Mouse (Mus musculus) midbrain, embryonic 11.5 days (tissue): ENCODE measurements around the gene Nlrc5. TPM values are rescaled to one million over a fixed set of nuclear protein-coding genes. Genes with fewer than 3 reads are reported as not detected.

Experiments used
- ATAC-seq: fragments of 200-750 bp; cut with Nextera tagmentation; 2 replicates; pipeline ENCODE4 v1.8.0; 2017; ENCODE audit warnings: moderate TSS enrichment, moderate library complexity; ENCODE audit not compliant: low FRiP score
- DNase-seq: peaks from one replicate; pipeline ENCODE4 v3.0.0; 2015; ENCODE audit warnings: low spot score; ENCODE audit errors: missing footprints
- H3K27ac ChIP-seq: fragments of 300-500 bp; sonication (generic); 2 replicates; pipeline ENCODE4 v1.5.1; 2014; ENCODE audit warnings: low read depth, low read length
- H3K27me3 ChIP-seq: fragments of 300-500 bp; sonication (generic); 2 replicates; pipeline ENCODE4 v1.6.1; 2014; ENCODE audit warnings: mild to moderate bottlenecking, low read length, moderate library complexity, mixed read lengths; ENCODE audit not compliant: control insufficient read depth, insufficient read depth
- H3K36me3 ChIP-seq: fragments of 300-500 bp; sonication (generic); 2 replicates; pipeline ENCODE4 v1.6.1; 2014; ENCODE audit warnings: mild to moderate bottlenecking, low read length, moderate library complexity, mixed read lengths; ENCODE audit not compliant: control insufficient read depth, insufficient read depth
- H3K4me1 ChIP-seq: fragments of 300-500 bp; sonication (generic); 2 replicates; pipeline ENCODE4 v1.6.1; 2014; ENCODE audit warnings: low read length; ENCODE audit not compliant: control insufficient read depth, insufficient read depth
- H3K4me2 ChIP-seq: fragments of 300-500 bp; sonication (generic); 2 replicates; pipeline ENCODE4 v1.6.1; 2014; ENCODE audit warnings: mild to moderate bottlenecking, moderate library complexity
- H3K4me3 ChIP-seq: fragments of 300-500 bp; sonication (generic); 2 replicates; pipeline ENCODE4 v1.5.1; 2014; ENCODE audit warnings: low read depth, low read length
- H3K9ac ChIP-seq: fragments of 300-500 bp; sonication (generic); 2 replicates; pipeline ENCODE4 v1.6.1; 2014; ENCODE audit warnings: low read length
- H3K9me3 ChIP-seq: fragments of 300-500 bp; sonication (generic); 2 replicates; pipeline ENCODE4 v1.6.1; 2016; ENCODE audit warnings: low read length; ENCODE audit not compliant: control insufficient read depth
- WGBS: fragments of 180-500 bp; shearing (Covaris S2); extraction: QIAGEN DNeasy Blood & Tissue Kit; methylation state at CpG from one replicate; pipeline ENCODE4 v1.1.7; 2014; 5-methylcytosine and 5-hydroxymethylcytosine counted together
- polyA plus RNA-seq: library from polyadenylated mRNA; unstranded; fragments of >200 nt; fragmentation: Nextera tagmentation; extraction: Ambion mirVana; gene quantifications from 2 replicates; pipeline ENCODE4 v1.2.1, GENCODE M21; 2014

The Nlrc5 gene
- polyA plus RNA-seq, 1 experiment from 2014 or later: not detected

DNA sequence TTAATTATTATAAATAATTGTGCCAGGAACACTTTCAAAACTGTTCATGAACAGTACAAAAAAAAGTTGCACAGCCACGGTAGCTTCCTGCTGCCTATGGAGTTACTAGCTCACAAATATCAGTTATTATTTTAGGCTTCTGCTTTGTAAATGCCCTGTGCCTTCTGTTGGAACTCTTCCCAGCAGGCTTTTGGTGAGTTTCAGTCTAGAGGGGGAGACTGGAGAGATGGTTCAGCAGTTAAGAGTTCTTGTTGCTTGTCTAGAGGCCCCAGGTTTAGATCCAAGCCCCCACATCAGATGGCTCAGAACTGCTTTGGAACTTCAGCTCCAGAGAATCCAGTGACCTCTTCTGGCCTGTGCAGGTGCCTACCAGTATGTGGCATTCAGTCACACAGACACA is 37.1 kb downstream of the Nlrc5 start:
- Histone ChIP-seq H3K4me1 (no peaks in the 10 kb centered on the region), H3K36me3 (no peaks in the 10 kb centered on the region), H3K27ac (no peak overlapping the region), H3K4me2 (no peak overlapping the region), H3K27me3 (no peaks in the 10 kb centered on the region), H3K4me3 (no peak overlapping the region), H3K9ac (no peak overlapping the region), H3K9me3 (no peaks in the 10 kb centered on the region)
- ATAC-seq (no peak), DNase-seq (no peak)
- 93% methylated on average over 1 of the region's 1 CpGs for WGBS

DNA sequence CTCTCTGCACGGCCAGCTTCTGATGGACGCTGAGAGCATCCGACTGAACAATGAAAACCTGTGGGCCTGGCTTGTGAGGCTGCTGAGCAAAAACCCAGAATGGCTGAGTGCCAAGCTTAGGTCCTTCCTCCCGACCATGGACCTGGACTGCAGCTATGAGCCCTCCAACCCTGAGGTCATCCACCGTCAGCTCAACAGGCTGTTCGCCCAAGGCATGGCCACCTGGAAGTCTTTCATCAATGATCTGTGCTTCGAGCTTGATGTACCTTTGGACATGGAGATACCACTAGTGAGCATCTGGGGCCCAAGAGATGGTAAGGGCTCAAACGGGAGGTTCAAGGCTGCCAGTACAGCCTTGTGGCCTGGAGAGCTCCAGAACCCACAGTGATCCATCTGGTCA is 38.6 kb downstream of the Nlrc5 start:
- ATAC-seq (no peak), DNase-seq (no peak)
- H3K9ac ChIP-seq: no peak overlapping the region
- H3K27me3 ChIP-seq: no peaks in the 10 kb centered on the region
- H3K4me2 ChIP-seq: no peak overlapping the region
- H3K27ac ChIP-seq: no peak overlapping the region
- 91% methylated on average over 8 of the region's 8 CpGs for WGBS
- no peak overlapping the region for H3K4me3 ChIP-seq
- H3K9me3 ChIP-seq: no peaks in the 10 kb centered on the region
- H3K4me1 ChIP-seq: no peaks in the 10 kb centered on the region
- no peaks in the 10 kb centered on the region for H3K36me3 ChIP-seq

DNA sequence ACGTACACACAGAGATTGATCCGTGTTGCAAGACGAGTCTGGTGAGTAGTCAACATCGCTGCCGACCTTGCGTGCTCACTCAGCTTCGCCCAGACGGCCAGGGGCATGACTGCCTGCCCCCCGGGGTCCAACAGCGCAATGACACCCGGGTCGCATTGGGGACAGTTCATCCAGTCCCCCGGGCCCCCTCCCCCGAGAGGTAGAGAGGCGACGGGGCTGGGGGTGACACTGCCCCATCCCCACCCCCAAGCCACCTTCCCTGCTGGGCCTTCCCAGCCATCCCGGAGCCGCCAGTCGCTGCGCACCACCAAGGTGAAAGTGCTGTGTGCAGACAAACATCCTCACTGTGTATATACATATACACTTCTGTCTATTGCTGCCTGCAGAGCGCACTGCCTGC is 39.3 kb downstream of the Nlrc5 start:
- no peak for ATAC-seq
- 86% methylated on average over 21 of the region's 21 CpGs for WGBS
- Histone ChIP-seq H3K4me2 (no peak overlapping the region), H3K9me3 (no peaks in the 10 kb centered on the region), H3K9ac (no peak overlapping the region), H3K4me3 (no peak overlapping the region), H3K27me3 (no peaks in the 10 kb centered on the region), H3K4me1 (no peaks in the 10 kb centered on the region), H3K27ac (no peak overlapping the region), H3K36me3 (no peaks in the 10 kb centered on the region)
- DNase-seq: no peak

DNA sequence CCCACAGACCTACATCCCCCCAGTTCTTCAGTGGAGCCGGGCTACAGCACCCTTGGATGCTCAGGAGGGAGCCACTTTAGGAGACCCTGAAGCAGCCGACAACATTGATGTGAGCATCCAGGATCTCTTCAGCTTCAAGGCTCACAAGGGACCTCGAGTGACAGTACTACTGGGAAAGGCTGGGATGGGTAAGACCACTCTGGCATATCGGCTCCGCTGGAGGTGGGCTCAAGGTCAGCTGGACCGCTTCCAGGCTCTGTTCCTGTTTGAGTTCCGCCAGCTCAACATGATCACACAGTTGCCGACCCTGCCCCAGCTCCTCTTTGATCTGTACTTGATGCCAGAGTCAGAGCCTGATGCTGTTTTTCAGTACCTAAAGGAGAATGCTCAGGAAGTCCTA is 41.6 kb downstream of the Nlrc5 start:
- H3K4me1 ChIP-seq: no peaks in the 10 kb centered on the region
- H3K4me3 ChIP-seq: no peak overlapping the region
- no peak overlapping the region for H3K27ac ChIP-seq
- no peak overlapping the region for H3K9ac ChIP-seq
- no peak overlapping the region for H3K4me2 ChIP-seq
- no peaks in the 10 kb centered on the region for H3K36me3 ChIP-seq
- ATAC-seq (no peak), DNase-seq (no peak)
- no peaks in the 10 kb centered on the region for H3K9me3 ChIP-seq
- WGBS: 86% methylated on average over 8 of the region's 8 CpGs
- H3K27me3 ChIP-seq: no peaks in the 10 kb centered on the region

DNA sequence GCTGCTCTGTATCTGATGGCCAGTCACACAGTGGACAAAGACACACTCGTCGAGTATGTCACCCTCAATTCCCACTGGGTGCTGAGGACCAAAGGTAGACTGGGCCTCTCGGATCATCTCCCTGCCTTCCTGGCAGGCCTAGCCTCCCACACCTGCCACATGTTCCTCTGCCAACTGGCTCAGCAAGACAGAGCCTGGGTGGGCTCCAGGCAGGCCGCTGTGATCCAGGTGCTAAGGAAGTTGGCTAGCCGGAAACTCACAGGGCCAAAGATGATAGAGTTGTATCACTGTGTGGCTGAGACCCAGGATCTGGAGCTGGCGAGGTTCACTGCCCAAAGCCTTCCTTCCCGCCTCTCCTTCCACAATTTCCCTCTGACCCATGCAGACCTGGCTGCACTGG is 42.7 kb downstream of the Nlrc5 start:
- no peak overlapping the region for H3K4me3 ChIP-seq
- no peaks in the 10 kb centered on the region for H3K4me1 ChIP-seq
- DNase-seq (no peak), ATAC-seq (no peak)
- H3K36me3 ChIP-seq: no peaks in the 10 kb centered on the region
- no peaks in the 10 kb centered on the region for H3K9me3 ChIP-seq
- no peak overlapping the region for H3K4me2 ChIP-seq
- H3K9ac ChIP-seq: no peak overlapping the region
- 79% methylated on average over 7 of the region's 7 CpGs for WGBS
- H3K27me3 ChIP-seq: no peaks in the 10 kb centered on the region
- no peak overlapping the region for H3K27ac ChIP-seq

DNA sequence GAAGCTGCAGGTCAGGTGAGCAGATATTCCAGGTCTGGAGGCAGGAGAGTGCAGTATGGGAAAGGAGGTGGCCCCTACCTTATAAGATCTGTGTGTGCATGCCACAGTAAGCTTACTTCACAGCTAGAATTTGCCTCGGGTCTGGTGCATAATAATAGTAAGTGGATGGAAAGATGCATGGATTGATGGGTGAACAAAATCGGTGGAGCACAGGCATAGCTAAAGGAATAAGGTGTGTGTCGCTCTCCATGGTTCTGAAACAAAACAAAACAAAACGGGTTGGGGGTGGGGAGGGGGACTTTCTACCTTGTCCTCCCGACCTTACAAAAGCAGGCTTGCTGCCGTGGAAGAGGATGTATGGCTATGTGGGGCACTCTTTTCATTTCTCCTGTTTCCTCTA is 47.9 kb downstream of the Nlrc5 start:
- DNase-seq: no peak
- WGBS: 15% methylated on average over 6 of the region's 6 CpGs

DNA sequence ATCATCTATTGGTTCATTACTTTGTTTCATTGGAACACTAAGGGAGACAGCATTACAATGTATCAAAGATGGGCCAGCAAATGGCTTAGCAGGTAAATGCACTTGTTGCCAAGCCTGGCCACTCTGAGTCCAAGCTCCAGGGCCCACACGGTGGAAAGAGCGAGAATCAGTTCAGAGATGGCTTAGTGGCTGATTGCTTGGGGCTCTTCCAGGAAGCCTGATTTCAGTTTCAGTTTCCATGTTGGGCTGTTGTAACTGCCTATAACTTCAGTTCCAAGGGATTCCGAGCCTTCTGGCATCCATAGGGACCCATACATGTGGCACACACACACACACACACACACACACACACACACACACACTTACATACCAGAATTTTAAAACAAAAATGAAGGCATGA is 51.1 kb downstream of the Nlrc5 start:
- Histone ChIP-seq H3K36me3 (no peaks in the 10 kb centered on the region), H3K27me3 (no peaks in the 10 kb centered on the region), H3K4me3 (no peak overlapping the region), H3K4me2 (no peak overlapping the region), H3K27ac (no peak overlapping the region), H3K9me3 (no peaks in the 10 kb centered on the region), H3K4me1 (no peaks in the 10 kb centered on the region), H3K9ac (no peak overlapping the region)
- WGBS: 75% methylated on average over 3 of the region's 3 CpGs
- ATAC-seq: no peak
- no peak for DNase-seq

More for the DNA sequence above, 47.9 kb downstream of the Nlrc5 start:
- H3K9ac ChIP-seq: no peak overlapping the region
- ATAC-seq: no peak
- H3K4me3 ChIP-seq: no peak overlapping the region
- no peak overlapping the region for H3K4me2 ChIP-seq
- no peaks in the 10 kb centered on the region for H3K27me3 ChIP-seq
- H3K27ac ChIP-seq: no peak overlapping the region
- no peaks in the 10 kb centered on the region for H3K36me3 ChIP-seq
- no peaks in the 10 kb centered on the region for H3K4me1 ChIP-seq
- H3K9me3 ChIP-seq: no peaks in the 10 kb centered on the region

DNA sequence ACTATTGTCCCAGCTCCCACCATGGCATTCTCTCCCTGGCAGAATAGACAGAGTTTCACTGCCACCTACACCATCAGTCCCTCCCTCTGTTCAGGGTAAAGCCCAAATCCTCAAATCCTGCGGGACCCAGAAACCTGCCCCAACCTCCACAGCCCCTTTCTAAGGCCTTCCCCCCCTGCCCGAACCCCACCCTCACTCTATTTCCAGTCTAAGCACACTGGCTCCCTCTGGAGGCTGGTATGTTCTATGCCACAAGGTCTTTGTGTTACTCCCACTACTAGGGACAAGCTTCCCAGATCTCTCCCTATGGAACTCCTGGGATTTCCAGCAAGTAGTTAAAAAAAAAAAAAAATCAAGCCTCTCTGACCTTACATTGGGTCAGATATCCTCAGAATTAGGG is 51.7 kb downstream of the Nlrc5 start:
- H3K36me3 ChIP-seq: no peaks in the 10 kb centered on the region
- no peaks in the 10 kb centered on the region for H3K27me3 ChIP-seq
- H3K4me1 ChIP-seq: no peaks in the 10 kb centered on the region
- no peak overlapping the region for H3K9ac ChIP-seq
- H3K4me2 ChIP-seq: no peak overlapping the region
- ATAC-seq: no peak
- peak; percentile 84 for DNase-seq
- H3K9me3 ChIP-seq: no peaks in the 10 kb centered on the region
- H3K4me3 ChIP-seq: no peak overlapping the region
- no peak overlapping the region for H3K27ac ChIP-seq
- WGBS: 13% methylated on average over 2 of the region's 2 CpGs

DNA sequence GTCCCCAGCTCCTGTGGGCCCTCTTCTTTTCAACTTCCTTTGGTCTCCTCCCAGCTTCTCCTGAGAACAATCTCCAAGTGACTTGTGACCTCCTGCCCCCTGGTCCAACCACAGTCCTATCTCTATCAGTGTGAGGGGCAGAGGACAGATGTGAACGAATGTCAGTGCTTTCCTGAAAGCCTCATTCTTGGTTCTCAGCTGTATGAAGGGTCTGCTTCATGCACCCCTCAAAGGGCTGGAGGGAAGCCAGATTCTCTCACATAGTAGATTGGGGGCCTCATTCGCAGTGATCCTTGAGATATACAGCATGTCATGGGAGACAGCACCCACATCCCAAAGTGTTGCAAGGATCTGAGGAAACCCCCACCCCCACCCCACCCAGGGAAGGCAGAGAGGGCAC is 53.9 kb downstream of the Nlrc5 start:
- no peak overlapping the region for H3K9ac ChIP-seq
- H3K4me3 ChIP-seq: no peak overlapping the region
- peaks cover 2% of the 10 kb centered on the region; the same call in 1 of the 2 replicates for H3K4me1 ChIP-seq
- H3K27me3 ChIP-seq: no peaks in the 10 kb centered on the region
- no peaks in the 10 kb centered on the region for H3K36me3 ChIP-seq
- no peaks in the 10 kb centered on the region for H3K9me3 ChIP-seq
- H3K27ac ChIP-seq: no peak overlapping the region
- DNase-seq (no peak), ATAC-seq (no peak)
- WGBS: 60% methylated on average over 2 of the region's 2 CpGs
- no peak overlapping the region for H3K4me2 ChIP-seq
